In genomic region chr13:60687462-60687861, GRCm38 (mm10) we compare ENCODE assay signal across 13 mouse cellular contexts.
DNase-seq lines count a peak whose midpoint lies in the region; ATAC-seq and TF ChIP-seq lines count a peak whose summit lies in the region.
"Had no signal": no experiment of that assay in that cellular context is flagged by ENCODE, and none has a peak within 500 bp of the region (broad histone marks: within the 10 kb centered on the region; RNA-seq: fewer than 3 reads in every experiment).

No protein-coding gene starts in this region.

- no peak for DNase-seq in heart, adult 9 months (ENCODE audit: low spot score in 2 of 2)
- DNase-seq in kidney, postnatal 0 days (ENCODE audit: low spot score): no peak
- DNase-seq in kidney, adult 8-10 months: no peak
- DNase-seq in neural tube, embryonic 10.5 days (ENCODE audit: extremely low spot score, low spot score): no peak
- DNase-seq in right cerebral cortex, adult 2 months (ENCODE audit: low spot score in 2 of 2): no peak
- DNase-seq: right cerebral cortex, postnatal 25 days; thymus, adult 2 months had no signal

- H3K4me1 ChIP-seq in heart, embryonic 12.5 days (replicated peaks): peaks cover 50% of the 10 kb centered on the region
- H3K4me1 ChIP-seq in kidney, postnatal 0 days (replicated peaks; ENCODE audit: insufficient read depth, low read length): peaks cover 18% of the 10 kb centered on the region
- H3K4me1 ChIP-seq in neural tube, embryonic 15.5 days: peaks cover 48% of the 10 kb centered on the region

- peak overlapping the region; percentile 74 for H3K27ac ChIP-seq in heart, embryonic 12.5 days (ENCODE audit: poor library complexity, severe bottlenecking)
- H3K27ac ChIP-seq in kidney, postnatal 0 days: peak overlapping the region; percentile 77; the same call in 1 of the 2 replicates
- peak overlapping the region; percentile 9; the same call in 1 of the 2 replicates for H3K27ac ChIP-seq in neural tube, embryonic 15.5 days (replicated peaks)
- H3K27ac ChIP-seq: hindbrain, embryonic 15.5 days; limb, embryonic 15.5 days; midbrain, embryonic 15.5 days had no signal

- no peak overlapping the region for H3K9ac ChIP-seq in heart, embryonic 12.5 days
- no peak overlapping the region for H3K9ac ChIP-seq in kidney, postnatal 0 days (ENCODE audit: low read depth, low read length)
- no peak overlapping the region for H3K9ac ChIP-seq in neural tube, embryonic 15.5 days (replicated peaks)
- H3K9ac ChIP-seq: embryonic facial prominence, embryonic 12.5 days; hindbrain, embryonic 15.5 days; limb, embryonic 15.5 days; midbrain, embryonic 15.5 days had no signal

- no peak for TF ChIP-seq CTCF in kidney, postnatal 0 days (IDR thresholded peaks at IDR 0.05; ENCODE audit: low read depth)

- 67% methylated on average over 4 of the region's 4 CpGs for WGBS in heart, embryonic 12.5 days
- 75% methylated on average over 4 of the region's 4 CpGs for WGBS in kidney, postnatal 0 days
- WGBS in neural tube, embryonic 15.5 days: 91% methylated on average over 4 of the region's 4 CpGs

- no peak overlapping the region for H3K4me3 ChIP-seq in heart, embryonic 12.5 days
- H3K4me3 ChIP-seq in kidney, postnatal 0 days (replicated peaks; ENCODE audit: low read depth, low read length): no peak overlapping the region
- no peak overlapping the region for H3K4me3 ChIP-seq in neural tube, embryonic 15.5 days (replicated peaks)
- H3K4me3 ChIP-seq: embryonic facial prominence, embryonic 12.5 days; hindbrain, embryonic 15.5 days; limb, embryonic 15.5 days; midbrain, embryonic 15.5 days had no signal

- H3K4me2 ChIP-seq in heart, embryonic 12.5 days: no peak overlapping the region
- no peak overlapping the region for H3K4me2 ChIP-seq in kidney, postnatal 0 days (ENCODE audit: low read length)
- no peak overlapping the region for H3K4me2 ChIP-seq in neural tube, embryonic 15.5 days
- H3K4me2 ChIP-seq: embryonic facial prominence, embryonic 12.5 days; hindbrain, embryonic 15.5 days; limb, embryonic 15.5 days; midbrain, embryonic 15.5 days had no signal

- no peaks in the 10 kb centered on the region for H3K36me3 ChIP-seq in heart, embryonic 12.5 days
- H3K36me3 ChIP-seq in kidney, postnatal 0 days (ENCODE audit: insufficient read depth, low read length): no peaks in the 10 kb centered on the region
- H3K36me3 ChIP-seq in neural tube, embryonic 15.5 days: no peaks in the 10 kb centered on the region
- H3K36me3 ChIP-seq: embryonic facial prominence, embryonic 12.5 days; hindbrain, embryonic 15.5 days; midbrain, embryonic 15.5 days had no signal

- ATAC-seq in heart, embryonic 12.5 days (ENCODE audit: insufficient number of reproducible peaks, low FRiP score): no peak
- ATAC-seq in kidney, postnatal 0 days (replicated peaks; ENCODE audit: low FRiP score, low read depth): no peak
- no peak for ATAC-seq in neural tube, embryonic 15.5 days (ENCODE audit: low FRiP score)
- ATAC-seq: midbrain, embryonic 15.5 days had no signal

- H3K9me3 ChIP-seq in heart, embryonic 12.5 days (replicated peaks): peaks cover 6% of the 10 kb centered on the region; the same call in 1 of the 2 replicates
- H3K9me3 ChIP-seq in kidney, postnatal 0 days (replicated peaks; ENCODE audit: low read length): no peaks in the 10 kb centered on the region
- no peaks in the 10 kb centered on the region for H3K9me3 ChIP-seq in neural tube, embryonic 15.5 days (replicated peaks)
- H3K9me3 ChIP-seq: embryonic facial prominence, embryonic 12.5 days; hindbrain, embryonic 15.5 days; limb, embryonic 15.5 days; midbrain, embryonic 15.5 days had no signal

- no peaks in the 10 kb centered on the region for H3K27me3 ChIP-seq in heart, embryonic 12.5 days (replicated peaks)
- no peaks in the 10 kb centered on the region for H3K27me3 ChIP-seq in kidney, postnatal 0 days (ENCODE audit: insufficient read depth, low read length)
- no peaks in the 10 kb centered on the region for H3K27me3 ChIP-seq in neural tube, embryonic 15.5 days (replicated peaks)
- H3K27me3 ChIP-seq: embryonic facial prominence, embryonic 12.5 days; hindbrain, embryonic 15.5 days; limb, embryonic 15.5 days; midbrain, embryonic 15.5 days had no signal

Comparison
In these comparisons a context has a peak if more than half of its experiments do, and no peak if none do; other contexts are left out.
1. H3K27ac ChIP-seq: peak in every context shown above with its lines; median percentile 77 in kidney, postnatal 0 days; 74 in heart, embryonic 12.5 days; 9 in neural tube, embryonic 15.5 days.